Mouse (Mus musculus) heart, embryonic 14.5 days (tissue): ENCODE results near the gene Cntn5. TPM values are rescaled to one million over a fixed set of nuclear protein-coding genes. Genes with fewer than 3 reads are reported as not detected.

Experiments used
- ATAC-seq: fragments of 200-750 bp; cut with Nextera tagmentation; 2 replicates; pipeline ENCODE4 v1.8.0; 2017; ENCODE audit warnings: low read depth, moderate TSS enrichment; ENCODE audit not compliant: insufficient number of reproducible peaks, insufficient read depth, low FRiP score
- H3K27ac ChIP-seq, 2 experiments: fragments of 200-500 bp in 1 of 2; fragments of 300-500 bp in 1 of 2; sonication (generic) in 1 of 2; replicated peaks in 1 of 2; 2 replicates each; pipeline ENCODE4 v1.5.1; 2012 to 2014; ENCODE audit warnings: low read depth in 2 of 2, low read length in 2 of 2, control low read depth in 1 of 2, mild to moderate bottlenecking in 1 of 2, mixed read lengths in 1 of 2; ENCODE audit not compliant: control insufficient read depth in 1 of 2, insufficient read depth in 1 of 2
- H3K27me3 ChIP-seq: fragments of 300-500 bp; sonication (generic); 2 replicates; pipeline ENCODE4 v1.6.1; 2014; ENCODE audit warnings: mild to moderate bottlenecking, low read length, control low read depth; ENCODE audit not compliant: control insufficient read depth, insufficient read depth
- H3K36me3 ChIP-seq: fragments of 300-500 bp; sonication (generic); 2 replicates; pipeline ENCODE4 v1.6.1; 2014; ENCODE audit warnings: mild to moderate bottlenecking, control low read depth, low read length, mixed read lengths; ENCODE audit not compliant: control insufficient read depth, insufficient read depth
- H3K4me1 ChIP-seq, 2 experiments: fragments of 200-500 bp in 1 of 2; fragments of 300-500 bp in 1 of 2; sonication (generic) in 1 of 2; 2 replicates each; pipeline ENCODE4 v1.6.1; 2012 to 2014; ENCODE audit warnings: low read length in 2 of 2, control low read depth in 1 of 2, mixed read lengths in 1 of 2; ENCODE audit not compliant: control insufficient read depth in 2 of 2, insufficient read depth in 2 of 2
- H3K4me2 ChIP-seq: fragments of 300-500 bp; sonication (generic); 2 replicates; pipeline ENCODE4 v1.6.1; 2014; ENCODE audit warnings: mild to moderate bottlenecking, low read length
- H3K4me3 ChIP-seq, 2 experiments: fragments of 200-500 bp in 1 of 2; fragments of 300-500 bp in 1 of 2; sonication (generic) in 1 of 2; 2 replicates each; pipeline ENCODE4 v1.5.1; 2012 to 2014; ENCODE audit warnings: low read length in 2 of 2, mild to moderate bottlenecking in 2 of 2, control low read depth in 1 of 2, low read depth in 1 of 2, moderate library complexity in 1 of 2; ENCODE audit not compliant: control insufficient read depth in 1 of 2, insufficient read depth in 1 of 2
- H3K9ac ChIP-seq: fragments of 300-500 bp; sonication (generic); 2 replicates; pipeline ENCODE4 v1.6.1; 2014; ENCODE audit warnings: mild to moderate bottlenecking, low read length
- H3K9me3 ChIP-seq: fragments of 300-500 bp; sonication (generic); 2 replicates; pipeline ENCODE4 v1.6.1; 2016; ENCODE audit warnings: low read length, control low read depth; ENCODE audit not compliant: control insufficient read depth
- WGBS: fragments of 180-500 bp; shearing (Covaris S2); extraction: QIAGEN DNeasy Blood & Tissue Kit; methylation state at CpG from one replicate; pipeline ENCODE4 v1.1.7; 2014; 5-methylcytosine and 5-hydroxymethylcytosine counted together
- polyA plus RNA-seq: library from polyadenylated mRNA; unstranded; fragments of >200 nt; fragmentation: Nextera tagmentation; extraction: Ambion mirVana; gene quantifications from 2 replicates; pipeline ENCODE4 v1.2.1, GENCODE M21; 2014

Gene Cntn5
- polyA plus RNA-seq, 1 experiment from 2014 or later: 0.65 TPM

DNA sequence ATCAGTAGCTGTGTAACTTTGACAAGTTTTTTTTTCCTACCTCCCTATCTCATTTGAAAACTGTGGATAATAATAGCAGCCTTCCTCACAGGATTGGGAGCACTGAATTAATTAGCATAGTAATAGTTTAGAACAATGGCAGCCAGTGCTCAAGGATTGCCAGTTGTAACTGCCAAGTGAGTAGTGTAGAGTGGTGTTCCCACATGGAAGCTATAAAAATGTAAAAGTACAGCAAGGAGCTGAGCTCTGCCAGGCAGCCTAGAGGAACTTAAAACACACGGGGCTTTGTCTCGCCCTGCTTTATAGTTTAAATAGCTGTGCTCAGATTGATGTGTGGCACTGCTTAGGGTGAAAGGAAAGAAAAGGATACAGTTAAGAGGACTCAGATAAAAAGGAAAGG, 635.2 kb downstream of the Cntn5 start:
- no peak overlapping the region for H3K4me3 ChIP-seq
- ATAC-seq: no peak
- H3K27ac ChIP-seq: no peak overlapping the region
- H3K36me3 ChIP-seq: no peaks in the 10 kb centered on the region
- H3K9ac ChIP-seq: no peak overlapping the region
- no peaks in the 10 kb centered on the region for H3K4me1 ChIP-seq
- no peak overlapping the region for H3K4me2 ChIP-seq
- 53% methylated on average over 2 of the region's 2 CpGs for WGBS
- H3K27me3 ChIP-seq: no peaks in the 10 kb centered on the region
- H3K9me3 ChIP-seq: no peaks in the 10 kb centered on the region

DNA sequence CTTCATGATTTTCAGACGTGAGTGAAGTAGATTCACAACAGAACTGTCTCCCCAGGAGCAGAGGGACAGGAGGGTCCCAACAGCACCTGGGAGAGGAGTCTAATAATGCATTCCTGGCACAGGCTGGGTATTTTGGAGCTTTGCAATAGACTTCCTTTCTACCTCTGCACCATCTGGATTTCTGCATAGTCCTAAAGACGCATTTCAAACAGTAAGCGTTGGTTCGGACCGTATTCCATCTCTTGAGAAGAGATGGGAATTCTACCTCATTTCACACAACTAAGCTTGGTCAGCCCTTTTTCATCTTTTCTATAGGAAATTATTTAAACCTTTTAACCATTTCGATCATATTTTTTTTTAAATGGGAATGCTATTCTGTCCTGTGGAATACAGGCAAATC, 635.7 kb downstream of the Cntn5 start:
- Histone ChIP-seq H3K27me3 (no peaks in the 10 kb centered on the region), H3K9ac (no peak overlapping the region)
- no peak for ATAC-seq

DNA sequence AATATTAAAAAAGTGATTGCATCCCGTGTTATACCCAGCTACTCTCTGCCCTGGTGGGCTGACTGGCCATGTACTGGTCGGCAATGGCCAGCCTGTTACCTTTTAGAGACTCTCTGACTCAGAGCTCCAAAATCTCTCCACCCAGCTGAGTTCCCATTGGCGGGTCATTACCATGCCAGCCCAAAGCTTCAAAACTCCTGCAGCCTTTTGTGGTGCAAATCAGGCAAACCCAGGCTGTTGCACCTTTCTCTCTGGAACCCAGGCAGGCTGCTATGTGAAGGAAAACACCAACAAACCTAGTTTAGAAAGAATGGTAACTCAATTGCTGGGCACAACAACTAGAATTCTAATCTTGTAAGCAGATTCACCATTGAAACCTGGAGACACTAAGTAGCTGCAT, 639.0 kb downstream of the Cntn5 start:
- no peaks in the 10 kb centered on the region for H3K9me3 ChIP-seq
- no peak for ATAC-seq
- no peak overlapping the region for H3K27ac ChIP-seq
- H3K4me3 ChIP-seq: no peak overlapping the region
- no peak overlapping the region for H3K4me2 ChIP-seq
- H3K36me3 ChIP-seq: no peaks in the 10 kb centered on the region
- WGBS: 40% methylated on average over 3 of the region's 3 CpGs
- no peak overlapping the region for H3K9ac ChIP-seq
- H3K27me3 ChIP-seq: no peaks in the 10 kb centered on the region
- H3K4me1 ChIP-seq: no peaks in the 10 kb centered on the region

More for the DNA sequence above, 635.7 kb downstream of the Cntn5 start:
- Histone ChIP-seq H3K4me1 (no peaks in the 10 kb centered on the region), H3K4me2 (no peak overlapping the region), H3K36me3 (no peaks in the 10 kb centered on the region), H3K9me3 (no peaks in the 10 kb centered on the region), H3K4me3 (no peak overlapping the region), H3K27ac (no peak overlapping the region)
- 79% methylated on average over 6 of the region's 6 CpGs for WGBS

DNA sequence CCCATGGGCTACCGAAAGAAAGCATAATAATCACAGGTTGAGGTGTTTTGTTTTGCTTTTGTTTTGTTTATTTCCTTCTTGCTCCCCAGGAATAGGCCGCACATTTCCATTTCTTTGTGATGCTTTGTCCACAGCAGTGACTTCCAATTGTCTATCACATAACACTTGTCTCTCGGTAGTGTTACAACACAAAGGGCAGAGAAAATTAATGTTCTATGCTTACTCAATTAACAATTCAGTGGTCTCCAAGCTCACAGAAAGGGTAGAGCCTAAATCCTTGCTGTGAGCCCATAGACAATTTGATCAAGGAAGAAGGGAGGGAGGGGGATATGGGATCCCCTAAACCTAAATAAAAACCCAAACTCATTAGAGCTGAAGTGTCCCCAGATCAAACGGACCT, 671.2 kb downstream of the Cntn5 start:
- WGBS: 81% methylated on average over 4 of the region's 4 CpGs
- no peaks in the 10 kb centered on the region for H3K27me3 ChIP-seq
- no peak overlapping the region for H3K9ac ChIP-seq
- H3K4me2 ChIP-seq: no peak overlapping the region
- H3K36me3 ChIP-seq: no peaks in the 10 kb centered on the region
- ATAC-seq: no peak
- H3K4me3 ChIP-seq: no peak overlapping the region
- H3K4me1 ChIP-seq: no peaks in the 10 kb centered on the region
- H3K9me3 ChIP-seq: no peaks in the 10 kb centered on the region
- H3K27ac ChIP-seq: no peak overlapping the region

DNA sequence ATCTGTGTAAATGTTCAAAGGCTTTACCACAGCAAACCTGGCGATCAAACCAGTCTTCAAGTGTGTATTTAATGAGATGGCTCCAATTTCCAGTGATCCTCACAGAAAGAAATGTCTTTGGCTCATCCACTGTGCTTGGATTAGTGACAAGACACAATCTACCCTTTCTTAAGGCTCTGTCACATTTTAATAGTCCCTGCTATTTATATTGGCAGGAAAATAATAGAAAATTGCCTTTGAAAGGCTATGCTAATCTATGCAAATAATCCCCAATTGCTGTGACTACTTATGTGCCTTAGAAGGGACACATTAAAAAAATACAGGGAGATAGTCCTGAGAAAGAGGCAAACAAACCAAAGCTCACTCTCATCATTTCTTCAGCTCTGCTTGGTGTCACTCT, 672.5 kb downstream of the Cntn5 start:
- Histone ChIP-seq H3K4me1 (no peaks in the 10 kb centered on the region), H3K9ac (no peak overlapping the region), H3K36me3 (no peaks in the 10 kb centered on the region), H3K27me3 (no peaks in the 10 kb centered on the region), H3K4me3 (no peak overlapping the region), H3K27ac (no peak overlapping the region), H3K9me3 (no peaks in the 10 kb centered on the region), H3K4me2 (no peak overlapping the region)
- ATAC-seq: no peak
- WGBS: 66% methylated on average over 1 of the region's 1 CpGs

DNA sequence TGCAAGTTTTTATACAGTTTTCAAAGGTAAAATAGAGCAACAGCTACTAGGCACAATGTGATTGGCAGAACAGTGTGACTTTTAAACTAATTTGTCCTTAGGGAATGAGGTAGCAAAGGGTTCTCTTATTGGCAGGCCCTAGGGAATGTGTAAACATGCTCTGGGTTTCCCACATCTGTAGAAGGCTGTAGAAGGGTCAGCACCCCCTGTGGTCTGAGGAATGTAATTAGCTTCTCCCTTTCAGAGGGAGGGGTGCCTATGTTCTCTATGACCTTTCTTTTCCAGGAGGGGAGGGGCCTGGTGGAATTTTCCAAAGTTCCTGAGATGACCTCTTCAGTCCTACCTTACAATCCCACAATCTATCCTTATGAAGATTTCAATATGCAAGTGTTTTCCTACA, 673.6 kb downstream of the Cntn5 start:
- Histone ChIP-seq H3K9ac (no peak overlapping the region), H3K9me3 (no peaks in the 10 kb centered on the region), H3K27me3 (no peaks in the 10 kb centered on the region), H3K27ac (no peak overlapping the region), H3K4me2 (no peak overlapping the region), H3K36me3 (no peaks in the 10 kb centered on the region), H3K4me3 (no peak overlapping the region), H3K4me1 (no peaks in the 10 kb centered on the region)
- no peak for ATAC-seq

DNA sequence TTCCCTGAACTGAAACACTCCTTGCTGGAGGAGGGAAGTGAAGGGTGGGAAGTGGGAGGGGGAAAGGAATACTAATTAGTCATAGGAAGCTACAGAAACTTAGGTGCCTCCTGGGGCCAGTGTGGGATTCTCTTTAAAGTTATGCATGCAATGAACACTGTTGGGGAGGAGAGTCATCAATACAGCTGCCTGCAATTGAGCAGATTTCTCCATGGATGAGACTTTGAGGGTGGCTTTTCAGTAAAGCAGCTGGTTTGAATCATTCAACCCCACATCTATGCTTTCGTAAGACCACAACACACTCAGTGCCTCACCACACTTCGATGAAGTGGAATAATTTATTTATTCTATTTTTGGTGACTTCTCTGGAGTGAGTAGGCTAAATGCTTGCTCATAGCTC, 674.9 kb downstream of the Cntn5 start:
- Histone ChIP-seq H3K27ac (no peak overlapping the region), H3K9me3 (no peaks in the 10 kb centered on the region), H3K4me1 (no peaks in the 10 kb centered on the region), H3K4me2 (no peak overlapping the region), H3K36me3 (no peaks in the 10 kb centered on the region), H3K4me3 (no peak overlapping the region), H3K27me3 (no peaks in the 10 kb centered on the region), H3K9ac (no peak overlapping the region)
- 71% methylated on average over 2 of the region's 2 CpGs for WGBS
- ATAC-seq: no peak

DNA sequence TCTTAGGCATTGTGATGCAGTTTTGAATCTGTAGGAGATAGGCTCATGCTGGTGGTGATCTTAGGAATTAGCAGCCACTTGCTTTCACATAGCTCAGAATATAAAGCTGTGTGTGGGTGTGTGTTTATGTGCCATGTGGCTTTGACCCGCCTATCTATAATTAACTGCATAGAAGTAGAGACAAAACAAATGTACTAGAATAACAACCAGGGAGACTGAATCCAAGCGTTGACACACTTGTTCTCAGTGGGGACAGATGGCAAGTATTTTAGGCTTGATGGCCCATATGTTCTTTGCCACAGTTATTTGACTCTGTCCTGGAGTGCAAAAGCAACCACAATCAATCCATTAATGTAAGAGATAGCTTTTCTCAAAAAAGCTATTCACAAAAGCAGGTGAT, 678.6 kb downstream of the Cntn5 start:
- H3K9ac ChIP-seq: no peak overlapping the region
- WGBS: 49% methylated on average over 2 of the region's 2 CpGs
- no peak overlapping the region for H3K4me2 ChIP-seq
- no peaks in the 10 kb centered on the region for H3K4me1 ChIP-seq
- no peak for ATAC-seq
- no peak overlapping the region for H3K27ac ChIP-seq
- no peaks in the 10 kb centered on the region for H3K9me3 ChIP-seq
- no peak overlapping the region for H3K4me3 ChIP-seq
- no peaks in the 10 kb centered on the region for H3K36me3 ChIP-seq
- H3K27me3 ChIP-seq: no peaks in the 10 kb centered on the region
